Mouse (Mus musculus) liver (tissue): ENCODE data around the gene Orm2.

ENCODE experiments used
- DNase-seq: peaks from one replicate; pipeline ENCODE4 v3.0.0-alpha.2; 2020; ENCODE audit warnings: mixed read lengths

Gene Orm2

GRCm38 (mm10) chr4:63362150-63362549, at the start of gene Orm2:
Gene Orm2 (plus strand): TSS chr4:63362449.
- no peak for DNase-seq

- DNase-seq: no peak
These were observed 48.2 kb upstream of the Orm2 start for GRCm38 (mm10) chr4:63314063-63314462.

- DNase-seq: no peak
These were observed 46.0 kb upstream of the Orm2 start for GRCm38 (mm10) chr4:63316076-63316746.

GRCm38 (mm10) chr4:63319566-63319965, 42.7 kb upstream of the Orm2 start:
- peak; percentile 46 for DNase-seq

GRCm38 (mm10) chr4:63323275-63323815, 38.9 kb upstream of the Orm2 start:
- DNase-seq: no peak

DNA sequence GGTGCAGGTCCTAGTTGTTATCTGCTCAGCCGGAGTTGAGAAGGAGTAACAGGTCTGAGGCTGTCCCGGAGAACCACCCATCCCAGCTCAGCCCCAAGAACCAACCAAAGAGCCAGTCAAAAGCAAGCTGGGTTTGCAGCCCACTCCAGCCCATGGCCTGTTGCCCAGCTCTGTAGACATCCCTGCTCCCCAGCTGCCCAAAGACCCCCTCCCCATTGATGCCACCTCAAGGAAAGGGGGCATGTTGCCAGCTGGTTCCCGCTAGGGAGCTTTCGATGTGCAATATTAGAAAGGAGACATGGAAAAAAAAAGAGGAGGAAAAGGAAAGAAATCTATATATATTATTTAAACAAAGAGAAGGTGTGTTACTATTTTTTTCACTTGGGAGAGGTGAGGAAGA, 28.8 kb upstream of the Orm2 start:
- no peak for DNase-seq

GRCm38 (mm10) chr4:63338414-63339076, 23.7 kb upstream of the Orm2 start:
- no peak for DNase-seq

GRCm38 (mm10) chr4:63342491-63342890, 19.8 kb upstream of the Orm2 start:
- DNase-seq: no peak

- no peak for DNase-seq
These were observed 18.6 kb upstream of the Orm2 start for GRCm38 (mm10) chr4:63343608-63344007.

DNA sequence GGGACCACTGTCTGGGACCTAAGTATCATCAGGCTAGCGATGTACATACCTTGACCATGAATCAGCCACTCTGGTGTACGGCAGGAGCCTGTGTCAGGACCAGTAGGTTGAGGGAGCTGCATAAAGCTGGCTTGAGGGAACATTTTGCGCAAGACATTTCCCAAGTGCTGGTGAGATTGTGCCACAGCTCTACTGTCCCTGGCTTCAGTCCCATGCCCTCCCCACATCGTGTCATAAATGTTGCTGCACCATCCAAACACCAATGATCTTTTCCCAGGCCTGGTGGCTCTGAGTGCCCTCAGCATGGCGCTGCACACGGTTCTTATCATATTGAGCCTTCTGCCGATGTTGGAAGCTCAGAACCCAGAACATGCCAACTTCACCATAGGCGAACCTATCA, 18.0 kb upstream of the Orm2 start, which contains the start of gene Orm1:
Orm1 (plus strand) TSS at position 266 of the 400 bp plus-strand sequence.
- DNase-seq: no peak

GRCm38 (mm10) chr4:63345261-63345660, 17.0 kb upstream of the Orm2 start:
- no peak for DNase-seq

DNA sequence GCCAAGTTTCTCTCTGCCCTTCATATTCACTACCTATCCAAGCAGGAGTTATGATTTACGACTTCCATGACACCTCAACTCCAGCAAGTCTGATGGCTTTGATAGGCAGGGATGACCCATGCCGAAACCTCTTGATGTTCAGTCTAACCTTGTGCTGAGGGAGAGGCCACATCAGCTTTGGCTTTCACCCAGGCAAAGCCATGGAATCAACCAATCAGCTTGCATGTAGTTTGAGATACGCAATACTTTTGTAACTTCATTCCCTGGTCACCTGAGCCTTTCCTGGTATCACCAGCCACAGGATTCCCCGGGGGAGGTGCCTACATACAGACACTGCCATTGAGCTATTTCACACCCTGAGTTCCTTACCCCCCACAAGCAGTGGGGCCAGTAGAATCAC, 15.6 kb upstream of the Orm2 start:
- DNase-seq: no peak

- no peak for DNase-seq
These were observed 13.7 kb upstream of the Orm2 start for GRCm38 (mm10) chr4:63348524-63348923.

GRCm38 (mm10) chr4:63355877-63356665, 6.2 kb upstream of the Orm2 start, which contains the start of gene Orm3:
Gene Orm3 (plus strand): TSS chr4:63356162.
- DNase-seq: no peak

DNA sequence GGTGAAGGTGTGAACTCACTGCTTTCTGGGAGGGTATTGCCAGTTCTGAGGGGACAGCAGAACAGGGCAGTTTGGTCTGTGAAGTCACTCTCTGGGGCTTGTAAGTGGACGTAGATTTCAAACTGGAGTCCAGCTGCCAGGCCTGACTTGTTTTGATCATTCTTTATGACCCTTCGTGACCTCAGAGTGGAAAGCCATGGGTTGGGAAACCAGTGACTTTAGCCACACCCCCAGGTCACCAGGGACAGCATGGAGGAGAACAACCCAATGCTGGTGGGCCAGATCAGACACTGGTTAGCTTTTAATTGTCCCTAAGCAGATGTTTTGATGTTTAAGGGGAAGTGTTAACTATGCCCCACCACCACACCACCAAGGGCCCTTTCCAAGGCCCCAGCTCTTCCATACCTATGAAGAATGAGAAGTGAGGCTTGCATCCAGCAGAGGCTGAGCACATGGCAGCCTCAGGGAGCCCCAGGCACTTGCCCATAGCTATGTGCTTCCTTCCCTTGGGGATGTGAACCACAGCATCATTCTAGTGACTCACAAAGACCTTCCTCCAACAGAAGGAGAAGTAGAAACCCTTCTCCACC, 5.2 kb upstream of the Orm2 start:
- no peak for DNase-seq

GRCm38 (mm10) chr4:63359861-63360260, 2.4 kb upstream of the Orm2 start:
- no peak for DNase-seq

- peak; percentile 85 for DNase-seq
These were observed 6.3 kb downstream of the Orm2 start for GRCm38 (mm10) chr4:63368577-63368976.

GRCm38 (mm10) chr4:63370897-63371296, 8.6 kb downstream of the Orm2 start:
- no peak for DNase-seq

DNA sequence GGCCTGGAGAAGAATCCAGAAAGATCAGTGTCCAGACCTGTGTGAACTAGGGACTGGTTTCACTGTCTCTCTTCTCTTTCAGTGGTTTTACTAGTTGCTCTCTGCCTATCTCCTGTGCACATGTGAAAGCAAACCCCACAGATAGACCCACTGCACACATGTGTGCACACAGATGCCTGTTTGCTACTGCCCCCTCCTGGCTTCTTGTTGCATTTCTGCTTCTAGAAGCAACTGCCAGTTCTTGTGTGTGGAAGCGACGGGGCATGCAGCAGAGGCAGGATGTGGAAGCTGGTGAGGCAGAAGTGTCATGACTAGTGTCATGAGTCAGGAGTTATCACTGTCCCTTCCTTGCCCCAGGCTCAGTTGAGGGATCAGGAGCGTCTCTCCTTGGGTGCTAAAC, 9.6 kb downstream of the Orm2 start:
- DNase-seq: peak; percentile 79

DNA sequence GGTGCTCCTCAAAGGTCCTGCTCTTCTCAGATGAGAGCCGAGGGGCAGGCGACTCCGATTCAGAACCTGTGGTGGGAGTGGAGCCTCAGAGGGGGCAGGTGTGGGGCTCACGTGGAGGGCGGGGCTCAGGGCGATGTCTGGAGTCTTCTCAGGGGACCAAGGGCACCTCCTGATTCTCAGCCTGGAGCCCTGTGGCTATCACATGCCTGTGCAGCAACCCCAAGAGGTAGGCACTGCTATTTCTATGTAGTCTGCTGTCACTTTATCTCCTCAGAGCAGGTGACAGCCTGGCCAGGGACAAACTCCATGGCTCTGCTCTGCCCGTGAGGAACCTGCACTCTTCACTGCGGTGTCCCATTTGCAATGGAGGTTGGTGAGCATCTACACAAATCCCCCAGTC, 11.2 kb downstream of the Orm2 start:
- DNase-seq: peak; percentile 75

GRCm38 (mm10) chr4:63374331-63374730, 12.1 kb downstream of the Orm2 start:
- DNase-seq: peak; percentile 92

- DNase-seq: no peak
These were observed 13.1 kb downstream of the Orm2 start for GRCm38 (mm10) chr4:63375367-63375766.

DNA sequence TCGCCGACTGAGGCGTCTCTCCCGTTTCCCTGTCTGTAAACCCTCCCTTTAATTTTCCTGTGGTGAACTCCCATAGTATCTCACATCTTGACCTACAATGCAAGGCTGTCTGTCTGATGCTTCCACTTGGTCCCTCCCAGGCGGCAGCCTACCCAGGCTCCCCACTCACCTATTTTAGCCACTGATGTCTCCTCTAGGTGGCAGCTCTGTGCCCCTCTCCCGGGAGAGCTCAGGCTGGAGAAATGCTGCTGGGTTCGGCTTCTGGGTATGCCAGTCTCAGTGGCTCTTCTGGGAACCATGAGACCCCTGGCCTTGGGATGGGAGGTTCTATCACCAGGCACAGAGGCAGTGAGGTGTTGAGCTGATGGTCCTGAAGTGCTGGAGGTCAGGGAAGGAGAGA, 15.2 kb downstream of the Orm2 start:
- peak; percentile 34 for DNase-seq
